In genomic region chr9:69760371-69761301, GRCm38 (mm10) we compare ENCODE assay signal across 9 mouse cellular contexts. TPM values are rescaled to one million over a fixed set of nuclear protein-coding genes. Genes with fewer than 3 reads are reported as not detected.
A peak's percentile ranks its signal among the peaks of the same experiment; 100 is the strongest.
DNase-seq lines count a peak whose midpoint lies in the region; ATAC-seq lines count a peak whose summit lies in the region.
"Had no signal": no experiment of that assay in that cellular context is flagged by ENCODE, and none has a peak within 500 bp of the region (broad histone marks: within the 10 kb centered on the region; RNA-seq: fewer than 3 reads in every experiment).

Gene Foxb1, minus strand, starts transcription at chr9:69760940.

- H3K4me2 ChIP-seq in heart, embryonic 13.5 days: peak within 1 kb of the TSS; percentile 3; the same call in 1 of the 2 replicates
- H3K4me2 ChIP-seq in midbrain, embryonic 16.5 days (ENCODE audit: low read length): peak within 1 kb of the TSS; percentile 42

- H3K27me3 ChIP-seq in heart, embryonic 13.5 days (replicated peaks): peaks cover 100% of the 10 kb centered on the region
- peaks cover 30% of the 10 kb centered on the region for H3K27me3 ChIP-seq in midbrain, embryonic 16.5 days (ENCODE audit: control insufficient read depth, insufficient read depth, low read depth, low read length)
- H3K27me3 ChIP-seq: CH12.LX had no signal

- WGBS in heart, embryonic 13.5 days: under 1% methylated on average over 60 of the region's 60 CpGs
- under 1% methylated on average over 60 of the region's 60 CpGs for WGBS in midbrain, embryonic 16.5 days

- no peak within 1 kb of the TSS for H3K27ac ChIP-seq in heart, embryonic 13.5 days (replicated peaks)
- H3K27ac ChIP-seq in midbrain, embryonic 16.5 days (ENCODE audit: low read length): peak within 1 kb of the TSS; percentile 77

- no peak for ATAC-seq in heart, embryonic 13.5 days (ENCODE audit: extremely low read depth, insufficient number of reproducible peaks, low FRiP score, low TSS enrichment)
- 0 out of 2 replicates have a peak, but pooled peaks have one; percentile 18 for ATAC-seq in granulocyte monocyte progenitor cell, adult 5-6 weeks (replicated peaks; ENCODE audit: poor library complexity, severe bottlenecking)
- peak; percentile 52 for ATAC-seq in midbrain, embryonic 16.5 days
- ATAC-seq in inflammation-experienced regulatory T-cells, adult 6 months: no peak

- intact Hi-C loops in heart, postnatal 36 days (cut with DNase I): no loop called here

- no peaks in the 10 kb centered on the region for H3K36me3 ChIP-seq in heart, embryonic 13.5 days
- no peaks in the 10 kb centered on the region for H3K36me3 ChIP-seq in midbrain, embryonic 16.5 days (ENCODE audit: control insufficient read depth, insufficient read depth, low read length)

- DNase-seq in heart, postnatal 36 days: no peak
- peak; percentile 73 for DNase-seq in ZHBTc4 (ENCODE audit: low read depth, low spot score)
- DNase-seq in B cell, adult 2 months: no peak
- no peak for DNase-seq in natural killer cell, adult 2 months (ENCODE audit: low spot score in 2 of 2)

- no peaks in the 10 kb centered on the region for H3K9me3 ChIP-seq in heart, embryonic 13.5 days
- no peaks in the 10 kb centered on the region for H3K9me3 ChIP-seq in midbrain, embryonic 16.5 days (replicated peaks; ENCODE audit: control insufficient read depth, low read length, poor library complexity, severe bottlenecking)

- no peak within 1 kb of the TSS for H3K9ac ChIP-seq in heart, embryonic 13.5 days
- peak within 1 kb of the TSS; percentile 58 for H3K9ac ChIP-seq in midbrain, embryonic 16.5 days (ENCODE audit: low read depth, low read length)

- peaks cover 8% of the 10 kb centered on the region; the same call in 1 of the 2 replicates for H3K4me1 ChIP-seq in heart, embryonic 13.5 days
- peaks cover 7% of the 10 kb centered on the region for H3K4me1 ChIP-seq in midbrain, embryonic 16.5 days (ENCODE audit: control insufficient read depth, insufficient read depth, low read length)

- H3K4me3 ChIP-seq in heart, embryonic 13.5 days: peak within 1 kb of the TSS; percentile 16
- H3K4me3 ChIP-seq in midbrain, embryonic 16.5 days (ENCODE audit: low read depth, low read length): peak within 1 kb of the TSS; percentile 45

RNA-seq across cellular contexts. Expression of gene Foxb1, which starts in this region (rescaled TPM):
- not detected in 2 replicates for polyA plus RNA-seq in heart, embryonic 13.5 days (2015; fragmentation: Nextera tagmentation; extraction: Ambion mirVana)
- total RNA-seq in heart, postnatal 36 days (2021): not detected
- not detected in 2 replicates for total RNA-seq in granulocyte monocyte progenitor cell, adult 5-6 weeks (2014; fragmentation: Nextera tagmentation)
- total RNA-seq in granulocyte monocyte progenitor cell, adult 5-6 weeks (2017): not detected in 2 replicates
- 12.0 and 15.4 TPM in 2 replicates for polyA plus RNA-seq in midbrain, embryonic 16.5 days (2015; fragmentation: Nextera tagmentation; extraction: Ambion mirVana)
- not detected for polyA plus RNA-seq in inflammation-experienced regulatory T-cells, adult 6 months (2017; shearing (Covaris generic))
- total RNA-seq: CH12.LX had no signal

Comparison
In these comparisons a context has a peak if more than half of its experiments do, and no peak if none do; other contexts are left out.
1. RNA of gene Foxb1 (polyA plus RNA-seq): 12.0 to 15.4 TPM in midbrain, embryonic 16.5 days; not detected in heart, embryonic 13.5 days and not detected in inflammation-experienced regulatory T-cells, adult 6 months; every median in the first group is over 10 times any median in the second.
2. Peak in ATAC-seq in granulocyte monocyte progenitor cell, adult 5-6 weeks; RNA of the gene not detected or under 1 TPM.